Mouse (Mus musculus): Measurements from ENCODE around the gene Kdelr2. TPM values are rescaled to one million over a fixed set of nuclear protein-coding genes. Genes with fewer than 3 reads are reported as not detected.

Kdelr2 gene
- polyA plus RNA-seq, 3 experiments from 2014 or later = 76.8 to 100 (median 78.4) TPM

DNA sequence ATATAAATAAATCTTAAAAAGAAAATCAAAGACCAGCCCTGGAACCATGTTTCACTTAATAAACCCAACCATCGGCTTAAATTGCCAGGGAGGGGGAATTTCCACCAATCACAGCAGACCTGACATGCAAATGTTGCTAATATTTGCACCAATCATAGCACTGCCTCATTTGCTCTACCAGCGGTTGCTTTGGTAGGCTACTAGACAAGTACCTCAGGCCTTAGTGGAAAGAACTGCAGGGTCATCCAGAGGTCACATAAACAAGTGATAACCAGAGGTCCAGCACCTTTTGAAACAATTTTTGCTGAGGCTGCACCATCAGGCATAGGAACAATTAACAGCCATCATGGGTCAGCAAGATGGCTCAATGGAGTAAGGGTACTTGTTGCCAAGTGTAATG is 2.1 kb upstream of the Kdelr2 start:
- no peak for ATAC-seq

DNA sequence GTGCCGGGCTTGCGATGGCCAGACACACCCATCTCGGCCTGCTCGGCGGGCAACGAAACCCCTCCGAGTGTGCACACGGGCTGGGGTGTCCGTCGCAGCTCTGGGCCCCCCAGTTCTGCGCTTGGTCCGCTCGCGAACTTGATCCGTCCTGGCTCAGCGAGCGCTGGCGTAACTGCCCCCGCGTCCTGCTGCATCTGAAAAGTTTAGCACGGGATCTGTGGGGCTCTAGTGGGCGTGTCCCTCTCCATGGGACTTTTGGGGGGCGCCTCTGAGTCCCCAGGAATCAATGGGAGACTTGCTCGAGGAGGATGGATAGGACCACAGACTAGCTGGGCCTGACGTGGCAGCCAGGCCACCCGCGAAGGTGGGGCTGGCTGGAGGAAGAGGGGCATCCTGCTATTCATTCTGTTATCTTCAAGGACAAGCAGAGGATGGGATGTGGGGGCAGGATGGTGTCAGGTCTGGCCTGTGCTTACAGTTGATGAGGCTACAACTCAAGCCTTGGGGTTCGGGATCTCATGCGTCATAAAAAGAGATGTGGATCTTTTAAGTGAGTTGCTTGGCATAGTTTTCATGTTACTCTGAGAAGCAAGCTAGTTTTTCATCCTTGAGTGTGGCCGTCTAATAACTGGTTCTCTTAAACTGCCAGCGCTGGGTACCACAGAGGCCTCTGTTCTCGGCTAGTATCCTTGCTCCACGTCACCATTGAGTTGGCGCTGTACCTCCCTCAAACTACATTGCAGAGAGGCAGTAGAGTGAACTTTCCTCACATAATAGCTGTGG is 701 bp downstream of the Kdelr2 start:
- peak; percentile 22 for ATAC-seq

DNA sequence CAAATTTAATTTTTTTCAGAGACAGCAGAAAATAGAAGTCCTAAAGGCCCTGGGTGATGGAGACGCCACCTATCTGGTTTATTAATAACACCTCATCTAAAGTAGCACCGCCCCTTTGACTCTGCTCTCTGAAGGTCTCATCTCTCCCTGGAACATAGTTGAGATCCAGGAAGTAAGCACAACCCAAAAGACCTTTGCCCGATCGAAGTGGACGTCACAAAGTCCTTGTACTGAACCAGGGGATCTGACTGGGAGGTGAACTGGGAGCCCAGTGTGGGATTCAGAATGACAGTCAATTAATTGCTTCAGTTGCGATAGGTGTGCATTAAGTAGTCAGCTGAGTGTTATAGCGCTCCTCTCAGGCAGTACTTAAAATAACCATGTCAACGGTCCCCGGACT is 1.6 kb downstream of the Kdelr2 start:
- no peak for ATAC-seq

DNA sequence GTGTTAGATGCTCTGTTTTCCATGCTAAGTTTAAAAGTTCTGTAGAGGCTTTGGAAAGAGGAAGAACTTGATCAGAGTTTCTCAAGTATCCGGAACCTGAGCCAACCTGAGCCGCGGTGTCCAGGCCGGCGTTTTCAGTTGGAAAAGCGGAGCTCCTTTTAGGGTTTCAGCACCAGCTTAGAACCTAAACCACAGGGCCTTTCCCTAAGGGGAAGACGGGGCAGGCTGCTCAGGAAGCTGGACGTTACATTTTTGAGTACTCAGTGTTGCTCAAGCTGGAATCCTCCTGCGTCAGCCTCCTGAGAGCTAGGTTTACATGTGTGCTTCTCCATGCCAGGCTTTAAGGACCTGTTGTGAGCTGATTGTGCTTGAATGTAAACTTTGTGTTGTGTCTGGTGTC is 2.9 kb downstream of the Kdelr2 start:
- no peak for ATAC-seq

DNA sequence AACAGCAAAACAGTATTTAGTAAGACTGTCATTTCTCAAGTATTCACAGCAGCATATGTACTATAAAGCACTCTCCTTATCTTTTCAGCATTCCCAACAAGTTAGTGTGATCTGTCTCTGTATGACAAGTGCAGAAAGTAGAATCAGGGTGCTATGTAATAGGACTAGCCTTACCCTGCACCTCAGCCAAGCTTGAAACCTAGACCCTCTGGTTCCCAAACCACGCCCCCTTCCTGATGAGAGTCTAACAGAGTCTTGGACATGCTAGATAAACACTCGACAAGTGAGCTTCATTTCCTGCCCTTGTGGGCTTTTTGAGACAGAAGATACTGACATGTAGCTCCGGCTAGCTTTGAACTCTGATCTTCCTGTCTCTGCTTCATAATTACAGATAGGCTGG is 5.6 kb downstream of the Kdelr2 start:
- ATAC-seq = no peak

DNA sequence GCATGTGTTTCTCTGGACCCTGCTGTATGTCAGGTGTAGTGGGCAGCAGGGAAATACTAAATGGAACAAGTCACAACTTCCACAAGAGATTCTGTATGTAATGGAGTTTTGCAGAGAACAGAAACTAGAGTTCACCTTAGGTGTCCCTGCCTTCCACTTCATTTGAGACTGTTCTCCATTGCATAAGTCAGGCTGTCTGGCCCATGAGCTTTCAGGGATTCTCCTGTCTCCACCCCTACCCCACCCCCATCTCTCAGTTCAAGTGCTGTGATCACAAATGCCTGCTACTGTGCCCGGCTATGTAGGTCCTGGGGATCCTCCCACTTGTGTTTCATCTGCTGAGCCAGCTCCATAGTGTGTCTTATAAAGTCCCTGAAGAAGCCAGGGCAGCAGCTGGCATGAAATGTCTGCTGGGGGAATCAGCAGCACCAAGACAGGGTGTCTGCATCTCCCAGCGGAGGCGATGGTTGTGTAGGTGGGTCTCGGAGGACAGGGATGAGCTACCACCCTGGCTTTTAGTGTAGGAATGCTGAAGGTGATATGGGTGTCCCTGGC is 7.3 kb downstream of the Kdelr2 start:
- ATAC-seq = no peak

DNA sequence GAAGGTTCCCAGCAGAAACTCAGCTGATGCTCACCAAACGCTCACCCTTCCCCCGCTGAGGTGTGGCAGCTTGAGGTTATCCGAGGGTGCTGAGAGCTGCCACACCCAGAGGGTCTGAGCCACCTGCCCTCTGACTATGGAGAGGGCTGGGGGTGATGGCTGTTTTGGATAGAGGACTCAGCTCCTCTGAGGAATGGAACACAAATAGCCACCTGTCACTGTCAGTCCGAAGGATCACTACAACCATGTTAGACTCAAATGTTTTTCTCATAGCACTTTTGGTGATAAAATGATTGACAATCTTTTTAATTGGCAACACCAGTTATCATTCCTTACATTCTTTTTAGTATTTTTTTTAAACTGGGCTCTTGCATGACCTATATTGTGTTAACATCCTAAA is 17.8 kb downstream of the Kdelr2 start:
- ATAC-seq = no peak

DNA sequence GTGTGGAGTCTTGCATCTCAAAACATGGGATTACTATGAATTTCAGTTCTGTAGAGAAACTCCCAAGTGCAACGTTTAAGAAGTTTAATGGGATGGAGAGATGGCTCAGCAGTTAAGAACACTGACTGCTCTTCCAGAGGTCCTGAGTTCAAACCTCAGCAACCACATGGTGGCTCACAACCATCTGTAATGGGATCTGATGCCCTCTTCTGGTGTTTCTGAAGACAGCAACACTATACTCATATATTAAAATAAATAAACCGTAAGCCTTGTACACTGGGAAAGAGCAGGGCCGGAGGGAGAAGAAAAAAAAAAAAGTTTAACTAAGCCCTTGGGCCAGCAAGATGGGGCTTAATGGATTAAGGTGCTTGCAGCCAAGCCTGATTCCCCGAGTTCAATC is 19.4 kb downstream of the Kdelr2 start:
- no peak for ATAC-seq

DNA sequence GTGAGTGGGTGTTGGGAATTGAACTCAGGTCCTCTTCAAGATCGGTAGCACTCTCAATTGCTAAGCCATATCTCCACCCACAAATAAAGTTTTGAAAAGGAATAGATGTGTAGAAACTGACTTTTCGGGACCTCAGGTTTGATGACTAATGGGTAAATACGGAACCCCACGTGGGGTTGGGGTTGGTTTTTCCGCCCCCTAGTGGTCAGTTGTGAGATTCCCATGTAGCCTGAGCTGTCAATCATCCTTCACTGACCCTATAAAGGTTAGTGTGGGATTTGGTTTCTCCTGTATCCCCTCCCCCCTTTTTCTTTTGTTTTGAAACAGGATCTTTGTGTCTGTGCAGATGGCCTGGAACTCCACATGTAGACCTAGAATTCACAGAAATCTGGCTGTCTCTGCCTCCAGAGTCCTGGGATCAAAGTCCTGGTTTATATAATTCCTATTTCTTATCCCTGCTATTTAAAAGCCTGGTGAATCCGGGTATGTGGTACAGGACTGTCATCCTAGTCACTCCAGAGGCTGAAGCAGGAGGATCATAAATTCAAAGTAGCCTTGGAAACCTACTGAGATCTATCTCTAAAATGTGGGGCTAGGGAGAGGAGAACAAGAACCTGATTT is 20.4 kb downstream of the Kdelr2 start:
- peak; percentile 87 for ATAC-seq

DNA sequence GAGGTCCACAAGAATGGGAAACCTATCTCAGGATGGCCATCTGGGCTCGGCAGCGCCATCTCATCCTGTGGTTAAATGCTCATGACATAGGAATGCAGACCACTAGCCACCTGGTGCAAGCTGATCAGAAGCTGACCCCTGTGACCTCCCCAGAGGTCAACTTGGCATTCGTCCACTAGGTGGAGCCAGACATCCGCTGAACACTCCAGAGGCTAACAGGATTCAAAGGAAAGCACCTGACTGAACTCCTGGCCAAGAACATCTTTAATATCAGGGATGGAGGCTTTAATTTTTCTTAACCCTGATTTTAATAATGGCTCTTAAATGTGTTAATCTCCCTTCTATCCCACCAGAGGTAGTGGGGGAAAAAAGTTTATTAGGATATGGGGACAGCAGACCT is 30.8 kb downstream of the Kdelr2 start:
- ATAC-seq = peak; percentile 74

DNA sequence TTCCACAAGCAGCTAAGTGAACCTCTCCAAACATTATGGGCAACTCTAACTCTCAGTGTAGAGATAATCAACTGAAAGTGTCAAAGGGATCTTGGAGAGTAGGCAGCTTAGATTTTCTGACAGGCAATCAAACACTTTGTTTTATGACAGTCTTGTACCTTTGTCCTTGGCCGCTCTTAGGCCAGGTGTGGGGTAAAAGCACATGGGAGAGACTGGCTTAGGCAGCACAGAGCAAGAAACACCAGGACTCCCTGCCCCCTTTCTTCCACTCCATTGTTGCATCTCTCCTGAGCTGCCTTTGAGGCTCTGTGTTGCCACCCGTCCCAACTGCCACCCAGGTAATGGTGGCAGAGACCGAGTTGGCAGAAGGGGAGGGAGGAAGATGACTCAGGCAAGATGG is 37.7 kb downstream of the Kdelr2 start:
- no peak for ATAC-seq

DNA sequence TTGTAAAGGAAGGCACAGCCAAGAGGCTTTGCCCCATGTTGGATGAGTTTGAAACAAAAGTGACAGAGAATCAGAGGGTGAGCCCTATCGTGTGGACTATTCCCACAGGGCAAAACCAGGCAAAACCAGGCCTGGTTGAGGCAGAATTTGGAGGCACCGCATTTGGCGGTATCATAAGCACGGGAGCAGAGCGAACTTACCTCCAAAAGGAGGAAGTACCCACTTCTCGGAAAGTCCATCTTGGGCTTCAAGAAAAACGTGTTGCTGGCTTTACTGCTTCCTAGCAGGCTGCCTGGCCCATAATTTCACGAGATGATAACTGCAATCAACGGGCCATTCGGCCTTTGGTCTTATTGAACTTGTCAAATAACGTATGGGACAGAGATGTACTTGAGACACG is 38.1 kb downstream of the Kdelr2 start:
- ATAC-seq = no peak

DNA sequence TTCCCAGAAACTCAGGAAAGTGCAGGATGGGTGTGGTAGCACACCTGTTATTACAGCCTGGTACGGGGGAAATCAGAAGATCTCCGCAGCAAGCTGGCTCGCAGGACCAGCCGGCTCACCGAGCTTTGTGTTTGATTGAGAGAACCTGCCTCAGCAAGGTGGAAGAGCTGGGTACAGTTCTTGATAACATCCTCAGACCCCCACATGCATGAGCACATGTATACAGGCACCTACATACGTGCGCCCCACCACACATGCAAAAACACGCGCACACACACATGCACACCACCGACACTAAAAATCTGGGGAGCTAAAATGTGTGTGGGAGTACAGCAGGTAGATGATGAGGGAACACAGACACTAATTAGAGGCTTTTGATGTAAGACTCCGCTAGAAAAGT is 60.0 kb downstream of the Kdelr2 start:
- no peak for ATAC-seq

DNA sequence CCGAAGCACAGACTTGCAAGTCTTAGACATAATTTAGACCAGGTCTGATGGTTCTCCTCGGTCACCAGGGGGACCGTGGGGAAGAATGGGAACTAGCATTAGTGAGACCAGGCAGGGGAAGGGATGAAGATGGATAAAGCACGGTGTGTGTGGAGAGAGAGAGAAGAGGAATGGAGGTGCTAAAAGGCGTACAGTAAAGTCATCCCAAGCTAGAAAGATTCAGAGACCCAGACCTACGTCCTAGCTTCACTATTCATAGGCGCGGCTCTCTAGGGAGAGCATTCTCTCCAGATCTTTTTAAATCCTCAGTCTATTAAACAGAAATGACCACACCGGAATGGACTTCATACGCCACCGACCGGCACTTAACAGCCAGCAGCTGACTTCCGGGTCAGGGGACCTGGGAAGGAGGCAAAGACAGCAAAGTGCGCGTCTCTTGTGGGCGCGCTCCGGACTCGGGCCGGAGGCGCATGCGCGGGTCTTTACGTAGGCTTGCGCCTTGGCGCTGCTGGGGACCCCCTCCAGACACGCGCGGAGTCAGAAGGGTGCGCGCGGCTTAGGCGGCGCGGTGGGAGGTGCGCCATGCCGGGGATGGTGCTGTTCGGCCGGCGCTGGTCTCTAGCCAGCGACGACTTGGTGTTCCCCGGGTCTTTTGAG is 60.6 kb downstream of the Kdelr2 start, which contains the start of gene Daglb:
Gene Daglb (plus strand): TSS at position 485 of the 657 bp plus-strand sequence.
- ATAC-seq = peak; percentile 93

DNA sequence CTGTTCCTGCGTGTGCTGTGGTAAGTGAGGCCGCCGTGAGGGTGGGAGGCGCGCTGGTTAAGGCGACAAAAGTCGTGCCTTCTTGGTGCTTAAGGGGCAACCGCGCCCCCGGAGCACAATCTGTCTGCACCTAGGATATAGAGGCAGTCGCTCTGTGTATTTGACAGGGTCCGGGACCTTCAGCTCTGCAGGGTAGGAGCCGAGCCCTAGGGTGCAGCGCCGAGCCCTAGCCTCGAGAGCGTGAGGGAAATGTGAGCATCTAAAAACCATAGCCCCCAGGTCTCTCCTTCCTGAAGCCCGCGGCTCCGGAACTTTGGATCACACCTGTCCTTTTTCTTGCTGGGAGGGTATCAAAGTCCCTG is 61.1 kb downstream of the Kdelr2 start:
- peak; percentile 42 for ATAC-seq

DNA sequence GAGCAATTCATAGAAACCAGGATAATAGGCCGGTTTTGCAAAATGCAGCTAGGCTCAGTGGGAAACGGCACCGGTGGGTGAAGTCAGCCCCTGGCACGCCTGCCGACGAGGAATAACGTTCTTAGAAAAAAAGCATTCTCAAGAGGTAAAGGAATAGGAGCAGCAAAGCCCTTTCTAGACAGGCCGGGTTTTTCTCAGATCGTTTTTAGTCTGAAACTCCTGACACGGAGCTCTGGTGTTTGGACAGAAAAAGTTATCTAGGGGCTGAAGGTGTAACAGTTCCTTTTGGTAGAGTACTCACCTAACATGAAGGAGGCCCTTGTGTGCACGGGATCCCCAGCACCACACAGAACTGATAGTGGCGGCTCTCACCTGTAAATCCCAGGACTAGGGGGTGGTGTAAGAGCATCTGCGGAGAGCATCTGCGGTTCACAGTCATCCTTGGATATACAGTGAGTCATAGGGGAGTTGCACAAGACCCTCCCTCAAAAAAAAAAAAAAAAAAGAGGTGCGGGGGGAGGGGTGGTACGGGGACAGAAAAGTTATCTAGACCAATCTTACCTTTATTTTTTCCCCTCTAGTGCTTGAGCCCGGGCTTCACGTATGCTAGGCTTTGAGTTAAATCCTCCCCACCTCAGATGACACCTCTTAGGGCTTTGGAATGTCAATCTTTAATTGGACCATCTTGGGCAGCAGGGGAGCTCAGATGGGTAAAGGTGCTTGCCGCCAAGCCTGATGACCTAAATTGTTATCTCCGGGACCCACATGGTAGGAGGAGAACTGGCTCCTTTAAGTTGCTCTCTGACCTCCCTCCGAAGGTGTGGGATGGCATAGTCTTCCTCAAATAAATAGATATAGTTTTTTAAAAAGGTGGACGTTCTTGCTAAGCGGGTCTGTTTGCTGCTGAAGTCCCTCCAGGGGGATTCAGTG is 61.8 kb downstream of the Kdelr2 start:
- no peak for ATAC-seq

DNA sequence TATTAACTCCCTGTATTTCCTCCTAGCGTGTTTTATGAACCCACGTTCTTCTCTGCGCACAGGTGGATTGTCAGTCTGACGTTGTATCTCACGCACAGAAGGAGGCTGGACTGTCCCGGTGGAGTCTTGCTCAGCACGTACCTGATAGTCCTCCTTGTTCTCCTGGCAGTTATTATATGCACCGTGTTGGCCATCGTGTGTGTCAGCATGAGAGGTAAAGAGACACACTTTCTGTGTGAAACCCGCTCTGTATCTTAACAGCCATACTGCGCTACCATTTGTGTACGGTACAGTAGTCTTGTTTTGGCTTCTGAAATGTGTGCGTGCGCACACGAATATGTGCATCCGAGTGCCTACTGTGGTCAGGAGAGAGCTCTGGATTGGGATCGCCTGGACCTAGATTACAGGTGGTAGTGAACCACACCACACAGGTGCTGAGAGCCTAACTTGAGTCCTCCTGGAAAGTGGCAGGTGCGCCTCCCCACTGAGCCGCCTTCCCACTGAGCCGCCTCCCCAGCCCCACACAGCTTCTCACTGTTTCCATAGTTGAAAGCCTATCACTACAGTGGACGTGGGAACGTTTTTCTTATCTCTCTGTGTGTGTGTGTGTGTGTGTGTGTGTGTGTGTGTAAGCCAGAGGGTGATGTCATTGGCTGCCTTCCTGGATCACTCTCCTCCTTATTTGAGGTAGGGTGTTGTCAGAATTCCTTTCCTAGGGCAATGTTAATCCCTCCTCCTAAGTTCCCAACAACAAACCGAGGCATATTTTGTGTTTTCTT is 63.4 kb downstream of the Kdelr2 start:
- ATAC-seq = no peak

DNA sequence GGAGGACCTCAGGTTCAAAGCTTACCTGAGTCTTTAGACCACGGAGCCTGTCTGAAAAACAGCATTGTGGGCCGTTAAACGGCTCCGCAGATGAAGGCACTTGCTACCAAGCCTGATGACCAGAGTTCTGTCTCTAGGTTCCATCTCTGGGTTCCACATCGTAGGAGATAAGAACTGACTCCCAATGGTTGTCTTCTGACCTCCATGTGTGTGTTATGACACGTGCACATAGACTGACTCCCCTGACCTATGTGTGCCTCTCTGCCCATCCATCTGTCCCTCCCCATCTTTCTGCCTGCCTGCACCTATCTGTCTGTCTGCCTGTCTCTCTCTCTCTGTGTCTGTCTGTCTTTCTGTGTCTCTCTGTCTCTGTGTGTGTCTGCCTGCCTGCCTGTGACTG is 64.3 kb downstream of the Kdelr2 start:
- ATAC-seq = no peak

DNA sequence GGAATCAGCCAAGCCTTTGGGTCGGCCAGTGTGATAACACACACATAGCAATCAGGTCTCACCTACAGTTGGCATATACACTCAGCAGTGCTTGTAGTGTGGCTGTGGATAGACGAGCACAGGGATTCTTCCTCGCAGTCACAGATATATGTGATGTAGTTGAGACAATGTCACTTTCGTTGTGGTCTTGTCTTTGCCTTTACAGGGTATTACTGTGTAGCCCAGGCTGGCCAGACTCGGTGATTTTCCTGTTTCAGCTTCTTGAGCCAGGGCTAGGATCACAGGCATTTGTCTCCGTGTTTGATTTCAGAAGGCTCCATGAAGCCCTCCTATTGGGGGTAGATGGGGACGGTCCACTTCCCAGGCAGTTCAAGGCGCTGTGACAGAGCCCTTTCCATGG is 66.0 kb downstream of the Kdelr2 start:
- no peak for ATAC-seq

DNA sequence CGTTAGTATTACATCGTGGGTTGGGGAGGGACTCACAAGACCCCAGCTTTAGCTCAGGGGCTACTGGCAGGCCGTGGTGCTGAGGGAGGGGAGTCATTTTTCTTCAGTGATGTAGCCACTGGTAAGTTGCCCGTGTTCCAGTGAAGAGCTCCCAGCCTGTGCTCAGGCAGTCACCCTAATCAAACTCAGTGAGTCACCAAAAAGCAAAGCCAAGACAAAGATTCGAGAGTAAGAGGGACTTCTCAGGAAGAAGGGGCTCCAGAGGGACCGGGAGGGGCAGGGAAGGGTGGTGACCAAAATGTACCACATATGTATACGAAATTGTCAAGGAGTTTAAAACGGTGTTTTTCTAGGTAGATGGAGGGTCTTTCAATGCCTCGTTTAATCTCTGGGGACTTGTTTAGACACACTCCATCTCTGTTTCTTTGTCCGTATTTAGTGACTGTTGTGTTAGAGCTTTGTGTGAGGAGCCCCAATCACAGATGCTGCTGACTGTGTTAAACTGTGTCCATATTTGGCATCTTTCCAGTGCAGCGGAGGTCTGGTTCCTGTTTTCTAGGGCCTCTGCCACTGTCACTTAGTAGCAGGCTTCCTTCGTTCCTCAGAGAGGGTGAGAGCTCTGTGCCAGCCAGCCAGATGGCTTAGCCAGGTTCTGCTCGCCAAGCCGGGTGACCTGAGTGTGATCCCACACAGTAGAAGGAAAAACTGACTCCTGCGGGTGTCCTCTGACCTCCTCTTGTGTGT is 67.0 kb downstream of the Kdelr2 start:
- ATAC-seq = no peak

DNA sequence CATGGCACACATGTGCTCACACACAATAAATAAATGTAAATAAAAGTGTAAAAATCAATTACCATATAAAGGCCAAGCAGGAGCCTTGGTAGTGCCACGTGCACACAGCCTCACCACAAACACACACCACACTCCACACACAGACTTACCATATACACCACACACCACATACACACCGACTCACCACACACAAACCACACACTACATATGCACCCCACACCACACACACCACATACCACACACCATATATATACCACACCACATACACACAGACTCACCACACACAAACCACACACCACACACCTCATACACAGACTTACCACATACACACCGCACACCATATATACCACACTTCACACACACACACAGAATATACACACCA is 67.5 kb downstream of the Kdelr2 start:
- ATAC-seq = no peak
